Mouse (Mus musculus) midbrain, embryonic 15.5 days (tissue): ENCODE results near the gene Fam19a1. TPM values are rescaled to one million over a fixed set of nuclear protein-coding genes. Genes with fewer than 3 reads are reported as not detected.

Experiments
- ATAC-seq: fragments of 200-750 bp; cut with Nextera tagmentation; replicated peaks from 2 replicates; pipeline ENCODE4 v1.8.0; 2017; ENCODE audit warnings: moderate TSS enrichment
- H3K27ac ChIP-seq: fragments of 300-500 bp; sonication (generic); 2 replicates; pipeline ENCODE4 v1.5.1; 2015; ENCODE audit warnings: mild to moderate bottlenecking, inconsistent platforms
- H3K27me3 ChIP-seq: fragments of 300-500 bp; sonication (generic); replicated peaks from 2 replicates; pipeline ENCODE4 v1.6.1; 2015; ENCODE audit warnings: inconsistent platforms
- H3K36me3 ChIP-seq: fragments of 300-500 bp; sonication (generic); replicated peaks from 2 replicates; pipeline ENCODE4 v1.6.1; 2015; ENCODE audit warnings: inconsistent platforms
- H3K4me1 ChIP-seq: fragments of 300-500 bp; sonication (generic); 2 replicates; pipeline ENCODE4 v1.6.1; 2015; ENCODE audit warnings: inconsistent platforms
- H3K4me2 ChIP-seq: fragments of 300-500 bp; sonication (generic); 2 replicates; pipeline ENCODE4 v1.6.1; 2015; ENCODE audit warnings: inconsistent platforms, mild to moderate bottlenecking, moderate library complexity
- H3K4me3 ChIP-seq: fragments of 300-500 bp; sonication (generic); 2 replicates; pipeline ENCODE4 v1.5.1; 2015; ENCODE audit warnings: mild to moderate bottlenecking, inconsistent platforms
- H3K9ac ChIP-seq: fragments of 300-500 bp; sonication (generic); 2 replicates; pipeline ENCODE4 v1.6.1; 2015; ENCODE audit warnings: mild to moderate bottlenecking, inconsistent platforms
- H3K9me3 ChIP-seq: fragments of 300-500 bp; sonication (generic); 2 replicates; pipeline ENCODE4 v1.6.1; 2016; ENCODE audit warnings: inconsistent platforms
- WGBS: fragments of 180-500 bp; shearing (Covaris S2); methylation state at CpG from one replicate; pipeline ENCODE4 v1.1.7; 2015; ENCODE audit warnings: mixed read lengths; 5-methylcytosine and 5-hydroxymethylcytosine counted together
- polyA plus RNA-seq: library from polyadenylated mRNA; unstranded; fragments of >200 nt; fragmentation: Nextera tagmentation; extraction: Ambion mirVana; gene quantifications from 2 replicates; pipeline ENCODE4 v1.2.1, GENCODE M21; 2015

The Fam19a1 gene
- polyA plus RNA-seq, 1 experiment from 2014 or later, result 34.2 TPM

- ATAC-seq, result no peak
- no peaks in the 10 kb centered on the region for H3K36me3 ChIP-seq
- WGBS, result 42% methylated on average over 1 of the region's 1 CpGs
Observed at GRCm38 (mm10) chr6:96384441-96384840, 271.5 kb downstream of the Fam19a1 start.

GRCm38 (mm10) chr6:96418866-96419265 lies 305.9 kb downstream of the Fam19a1 start:
- Histone ChIP-seq H3K36me3 (no peaks in the 10 kb centered on the region), H3K27me3 (no peaks in the 10 kb centered on the region), H3K9me3 (no peaks in the 10 kb centered on the region), H3K4me2 (no peak overlapping the region), H3K4me3 (no peak overlapping the region), H3K9ac (no peak overlapping the region), H3K27ac (no peak overlapping the region), H3K4me1 (peaks cover 8% of the 10 kb centered on the region; the same call in 1 of the 2 replicates)
- no peak for ATAC-seq
- WGBS, result 77% methylated on average over 4 of the region's 4 CpGs

More at GRCm38 (mm10) chr6:96384441-96384840, 271.5 kb downstream of the Fam19a1 start:
- H3K27ac ChIP-seq, result no peak overlapping the region
- no peak overlapping the region for H3K4me3 ChIP-seq
- H3K27me3 ChIP-seq, result no peaks in the 10 kb centered on the region
- H3K9me3 ChIP-seq, result no peaks in the 10 kb centered on the region
- H3K9ac ChIP-seq, result no peak overlapping the region
- H3K4me2 ChIP-seq, result no peak overlapping the region
- H3K4me1 ChIP-seq, result no peaks in the 10 kb centered on the region

- no peak overlapping the region for H3K9ac ChIP-seq
- no peaks in the 10 kb centered on the region for H3K27me3 ChIP-seq
- peaks cover 8% of the 10 kb centered on the region; the same call in 1 of the 2 replicates for H3K4me1 ChIP-seq
- H3K4me2 ChIP-seq, result no peak overlapping the region
- H3K9me3 ChIP-seq, result no peaks in the 10 kb centered on the region
- H3K27ac ChIP-seq, result no peak overlapping the region
- no peaks in the 10 kb centered on the region for H3K36me3 ChIP-seq
- no peak for ATAC-seq
- H3K4me3 ChIP-seq, result no peak overlapping the region
- 59% methylated on average over 5 of the region's 5 CpGs for WGBS
Observed at GRCm38 (mm10) chr6:96419704-96420382, 306.9 kb downstream of the Fam19a1 start.

- Histone ChIP-seq H3K27ac (no peak overlapping the region), H3K4me1 (peaks cover 8% of the 10 kb centered on the region; the same call in 1 of the 2 replicates), H3K4me3 (no peak overlapping the region), H3K9ac (no peak overlapping the region), H3K4me2 (no peak overlapping the region), H3K27me3 (no peaks in the 10 kb centered on the region), H3K9me3 (no peaks in the 10 kb centered on the region), H3K36me3 (no peaks in the 10 kb centered on the region)
- 14% methylated on average over 2 of the region's 2 CpGs for WGBS
- peak; percentile 75; the same call in 1 of the 2 replicates for ATAC-seq
Observed at GRCm38 (mm10) chr6:96420515-96420914, 307.6 kb downstream of the Fam19a1 start.

GRCm38 (mm10) chr6:96429390-96429789 lies 316.4 kb downstream of the Fam19a1 start:
- Histone ChIP-seq H3K9me3 (no peaks in the 10 kb centered on the region), H3K4me2 (no peak overlapping the region), H3K4me1 (no peaks in the 10 kb centered on the region), H3K9ac (no peak overlapping the region), H3K27ac (no peak overlapping the region), H3K27me3 (no peaks in the 10 kb centered on the region), H3K36me3 (no peaks in the 10 kb centered on the region), H3K4me3 (no peak overlapping the region)
- no peak for ATAC-seq
- 61% methylated on average over 6 of the region's 6 CpGs for WGBS

GRCm38 (mm10) chr6:96432397-96432796 lies 319.4 kb downstream of the Fam19a1 start:
- H3K36me3 ChIP-seq, result no peaks in the 10 kb centered on the region
- no peaks in the 10 kb centered on the region for H3K27me3 ChIP-seq
- H3K4me3 ChIP-seq, result no peak overlapping the region
- H3K9ac ChIP-seq, result no peak overlapping the region
- H3K27ac ChIP-seq, result no peak overlapping the region
- H3K9me3 ChIP-seq, result no peaks in the 10 kb centered on the region
- H3K4me1 ChIP-seq, result no peaks in the 10 kb centered on the region
- ATAC-seq, result no peak
- WGBS, result 79% methylated on average over 3 of the region's 3 CpGs
- H3K4me2 ChIP-seq, result no peak overlapping the region

GRCm38 (mm10) chr6:96433896-96434295 lies 320.9 kb downstream of the Fam19a1 start:
- no peak overlapping the region for H3K9ac ChIP-seq
- H3K4me2 ChIP-seq, result no peak overlapping the region
- WGBS, result 62% methylated on average over 1 of the region's 1 CpGs
- no peak for ATAC-seq
- H3K27me3 ChIP-seq, result no peaks in the 10 kb centered on the region
- H3K36me3 ChIP-seq, result no peaks in the 10 kb centered on the region
- H3K4me3 ChIP-seq, result no peak overlapping the region
- peaks cover 4% of the 10 kb centered on the region; the same call in 1 of the 2 replicates for H3K4me1 ChIP-seq
- H3K9me3 ChIP-seq, result no peaks in the 10 kb centered on the region
- no peak overlapping the region for H3K27ac ChIP-seq

GRCm38 (mm10) chr6:96435545-96435944 lies 322.6 kb downstream of the Fam19a1 start:
- 91% methylated on average over 2 of the region's 2 CpGs for WGBS
- Histone ChIP-seq H3K4me2 (no peak overlapping the region), H3K27me3 (no peaks in the 10 kb centered on the region), H3K4me1 (peaks cover 4% of the 10 kb centered on the region; the same call in 1 of the 2 replicates), H3K9ac (no peak overlapping the region), H3K27ac (no peak overlapping the region), H3K36me3 (no peaks in the 10 kb centered on the region), H3K4me3 (no peak overlapping the region), H3K9me3 (no peaks in the 10 kb centered on the region)
- ATAC-seq, result no peak

GRCm38 (mm10) chr6:96437814-96438213 lies 324.9 kb downstream of the Fam19a1 start:
- no peak overlapping the region for H3K27ac ChIP-seq
- H3K4me2 ChIP-seq, result no peak overlapping the region
- 58% methylated on average over 3 of the region's 3 CpGs for WGBS
- peaks cover 4% of the 10 kb centered on the region; the same call in 1 of the 2 replicates for H3K4me1 ChIP-seq
- H3K27me3 ChIP-seq, result no peaks in the 10 kb centered on the region
- H3K4me3 ChIP-seq, result no peak overlapping the region
- H3K9ac ChIP-seq, result no peak overlapping the region
- H3K36me3 ChIP-seq, result no peaks in the 10 kb centered on the region
- no peak for ATAC-seq
- no peaks in the 10 kb centered on the region for H3K9me3 ChIP-seq

GRCm38 (mm10) chr6:96439419-96439818 lies 326.5 kb downstream of the Fam19a1 start:
- no peaks in the 10 kb centered on the region for H3K36me3 ChIP-seq
- no peak overlapping the region for H3K27ac ChIP-seq
- H3K9me3 ChIP-seq, result no peaks in the 10 kb centered on the region
- no peak overlapping the region for H3K9ac ChIP-seq
- WGBS, result 74% methylated on average over 2 of the region's 2 CpGs
- ATAC-seq, result no peak
- H3K4me1 ChIP-seq, result peaks cover 4% of the 10 kb centered on the region; the same call in 1 of the 2 replicates
- no peak overlapping the region for H3K4me2 ChIP-seq
- no peak overlapping the region for H3K4me3 ChIP-seq
- H3K27me3 ChIP-seq, result no peaks in the 10 kb centered on the region

- Histone ChIP-seq H3K27me3 (no peaks in the 10 kb centered on the region), H3K27ac (no peak overlapping the region), H3K9me3 (no peaks in the 10 kb centered on the region), H3K9ac (no peak overlapping the region), H3K4me2 (no peak overlapping the region), H3K4me1 (peaks cover 4% of the 10 kb centered on the region; the same call in 1 of the 2 replicates), H3K4me3 (no peak overlapping the region), H3K36me3 (no peaks in the 10 kb centered on the region)
- no peak for ATAC-seq
- WGBS, result 94% methylated on average over 3 of the region's 3 CpGs
Observed at GRCm38 (mm10) chr6:96441971-96442370, 329.0 kb downstream of the Fam19a1 start.

GRCm38 (mm10) chr6:96447466-96447865 lies 334.5 kb downstream of the Fam19a1 start:
- no peak for ATAC-seq
- Histone ChIP-seq H3K27ac (no peak overlapping the region), H3K36me3 (no peaks in the 10 kb centered on the region), H3K4me3 (no peak overlapping the region), H3K4me1 (no peaks in the 10 kb centered on the region), H3K9ac (no peak overlapping the region), H3K9me3 (no peaks in the 10 kb centered on the region), H3K4me2 (no peak overlapping the region), H3K27me3 (no peaks in the 10 kb centered on the region)
- 83% methylated on average over 4 of the region's 4 CpGs for WGBS

GRCm38 (mm10) chr6:96456266-96456665 lies 343.3 kb downstream of the Fam19a1 start:
- no peak overlapping the region for H3K4me2 ChIP-seq
- H3K9ac ChIP-seq, result no peak overlapping the region
- H3K9me3 ChIP-seq, result no peaks in the 10 kb centered on the region
- no peak for ATAC-seq
- H3K4me3 ChIP-seq, result no peak overlapping the region
- H3K4me1 ChIP-seq, result no peaks in the 10 kb centered on the region
- no peaks in the 10 kb centered on the region for H3K36me3 ChIP-seq
- H3K27ac ChIP-seq, result no peak overlapping the region
- no peaks in the 10 kb centered on the region for H3K27me3 ChIP-seq
- WGBS, result 67% methylated on average over 1 of the region's 1 CpGs
